Mouse (Mus musculus): ENCODE results near the gene Nubp2.

The Nubp2 gene

DNA sequence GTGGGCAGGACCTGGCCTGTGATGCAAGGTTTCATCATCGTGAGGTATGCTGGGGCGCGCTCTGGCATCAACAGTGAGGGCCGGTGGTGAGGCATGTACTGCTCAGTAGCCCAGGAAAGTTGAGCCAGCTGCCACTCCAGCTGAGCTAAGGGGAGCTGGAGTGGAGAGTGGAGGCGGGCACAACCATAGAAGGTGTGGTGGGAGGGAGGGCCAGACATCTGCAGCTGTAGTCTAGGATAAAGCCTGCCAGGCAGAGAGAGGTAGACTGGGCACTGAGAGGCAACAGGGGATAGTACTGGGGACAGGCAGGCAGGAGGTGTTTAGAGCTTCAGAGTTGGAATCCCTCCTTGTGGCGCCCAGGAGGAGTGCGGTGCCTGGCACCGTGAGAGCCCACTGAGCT is 26.1 kb downstream of the Nubp2 start:
- DNase-seq = no peak

GRCm38 (mm10) chr17:24858967-24859366 is 27.2 kb downstream of the Nubp2 start:
- peak in 1 of 2 experiments; percentile 26 for DNase-seq

DNA sequence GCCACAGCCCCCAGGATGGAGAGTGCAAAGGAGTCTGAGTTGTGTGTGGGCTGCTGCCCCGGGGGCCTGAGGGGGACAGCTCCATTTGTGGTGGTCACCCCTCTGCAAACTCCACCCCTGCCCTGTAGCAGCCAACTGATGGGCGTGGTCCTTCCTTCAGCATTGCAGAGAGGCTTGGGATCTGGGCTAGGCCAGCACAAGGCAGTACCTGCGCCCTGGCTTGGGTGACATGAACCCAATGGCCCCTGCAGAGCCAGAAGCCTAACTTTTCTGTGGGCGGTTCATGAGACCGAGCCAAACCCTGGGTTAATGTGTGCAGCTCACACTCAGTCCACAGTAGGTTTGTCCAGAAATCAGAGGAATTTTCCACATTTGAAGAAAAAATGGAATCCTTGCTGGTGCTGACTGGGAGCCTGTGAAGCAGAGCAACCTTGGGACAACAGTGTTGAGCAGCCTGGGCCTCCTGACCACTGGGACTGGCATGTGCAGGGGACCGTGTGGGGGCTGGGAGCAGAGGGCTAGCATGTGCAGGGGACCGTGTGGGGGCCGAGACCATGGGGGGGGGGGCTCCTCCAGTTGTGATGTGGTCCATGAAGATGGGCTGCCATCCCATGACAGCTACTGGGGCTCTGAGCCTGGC is 28.2 kb downstream of the Nubp2 start:
- peak; percentile 88 to 93 for DNase-seq

- peak in 1 of 2 experiments; percentile 10 for DNase-seq
These were observed 29.6 kb downstream of the Nubp2 start for GRCm38 (mm10) chr17:24856589-24856988.

DNA sequence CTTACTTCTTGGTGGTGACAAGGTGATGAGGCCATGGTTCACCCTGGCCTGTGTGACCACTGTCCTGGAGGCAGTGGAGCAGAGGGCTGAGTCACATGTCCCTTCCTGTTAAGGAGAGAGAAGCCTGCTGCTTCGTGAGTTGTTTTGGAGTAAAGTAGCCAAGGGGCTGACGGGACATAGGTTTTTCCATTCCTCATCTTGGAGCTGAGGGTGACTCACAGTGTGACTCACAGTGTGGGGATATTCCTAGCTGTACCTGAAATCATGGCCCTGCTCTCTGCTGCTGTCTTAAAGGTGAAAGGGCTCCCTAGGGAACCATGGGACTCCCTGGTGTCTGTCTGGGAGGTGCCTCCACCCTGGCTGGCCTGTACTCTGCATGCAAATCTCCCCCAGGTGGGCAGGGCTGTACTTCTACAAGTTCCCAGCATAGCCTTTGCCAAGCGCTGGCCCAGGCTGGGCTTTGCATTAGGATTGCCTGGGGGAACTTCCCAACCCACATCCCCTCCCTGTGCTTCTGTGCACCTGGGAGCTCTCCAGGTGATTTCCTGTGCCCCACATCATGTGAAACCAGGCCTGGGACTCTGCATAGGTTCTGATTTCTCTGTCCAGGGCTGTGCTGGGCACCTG is 30.2 kb downstream of the Nubp2 start:
- peak; percentile 45 to 60 for DNase-seq

DNA sequence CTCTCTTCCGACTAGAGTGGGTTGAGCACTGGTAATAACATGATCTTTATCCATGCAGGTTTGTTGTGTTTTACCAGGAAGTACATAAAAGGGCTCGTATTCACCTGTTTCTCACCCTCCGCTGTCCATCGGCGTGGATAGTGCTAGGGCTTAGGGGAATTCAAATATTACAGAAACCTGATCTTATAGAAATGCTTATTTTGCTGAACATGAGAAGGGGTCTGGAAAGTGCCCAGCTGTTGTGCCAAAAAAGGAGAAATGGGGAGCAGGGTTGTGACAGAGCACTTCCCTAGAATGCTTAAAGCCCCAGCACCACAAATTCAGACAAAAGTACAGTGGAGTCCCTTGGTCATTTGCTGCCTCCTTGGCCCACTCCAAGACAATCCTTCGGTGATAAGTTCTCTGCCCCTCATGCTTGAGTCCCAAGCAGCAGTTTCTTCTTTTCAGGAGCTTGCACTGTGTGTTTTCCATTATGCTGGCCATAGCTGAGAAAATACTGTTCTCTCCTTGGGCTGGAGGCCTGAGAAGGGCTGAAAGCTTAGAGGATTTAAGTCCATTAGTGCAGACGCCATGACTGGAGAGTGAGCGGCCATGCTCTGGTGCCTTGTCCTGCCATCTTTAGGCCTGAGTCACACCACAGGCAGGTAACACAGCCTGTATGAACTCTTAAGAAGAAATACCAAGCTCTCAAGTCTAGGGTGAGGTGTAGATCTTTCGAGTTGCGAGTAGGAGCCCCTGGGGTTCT is 34.6 kb downstream of the Nubp2 start:
- no peak for DNase-seq

DNA sequence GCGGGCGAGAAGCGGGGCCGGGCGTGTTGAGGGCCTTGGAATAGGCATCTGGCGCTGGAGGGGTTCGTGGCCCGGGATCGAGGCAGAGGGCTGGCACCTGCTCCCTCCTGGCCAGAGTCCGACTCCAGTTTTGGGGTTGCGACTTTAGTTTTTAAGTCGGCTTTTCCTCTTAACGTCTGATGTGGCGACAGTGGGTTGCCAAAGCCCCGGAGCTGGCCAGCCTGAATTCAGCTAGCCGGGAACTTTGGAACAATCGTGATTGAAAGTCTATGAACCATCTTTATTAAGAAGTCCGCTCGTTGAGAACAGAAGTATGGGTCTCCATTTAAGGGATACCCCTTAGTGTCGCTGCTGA is 35.4 kb downstream of the Nubp2 start:
- no peak for DNase-seq

DNA sequence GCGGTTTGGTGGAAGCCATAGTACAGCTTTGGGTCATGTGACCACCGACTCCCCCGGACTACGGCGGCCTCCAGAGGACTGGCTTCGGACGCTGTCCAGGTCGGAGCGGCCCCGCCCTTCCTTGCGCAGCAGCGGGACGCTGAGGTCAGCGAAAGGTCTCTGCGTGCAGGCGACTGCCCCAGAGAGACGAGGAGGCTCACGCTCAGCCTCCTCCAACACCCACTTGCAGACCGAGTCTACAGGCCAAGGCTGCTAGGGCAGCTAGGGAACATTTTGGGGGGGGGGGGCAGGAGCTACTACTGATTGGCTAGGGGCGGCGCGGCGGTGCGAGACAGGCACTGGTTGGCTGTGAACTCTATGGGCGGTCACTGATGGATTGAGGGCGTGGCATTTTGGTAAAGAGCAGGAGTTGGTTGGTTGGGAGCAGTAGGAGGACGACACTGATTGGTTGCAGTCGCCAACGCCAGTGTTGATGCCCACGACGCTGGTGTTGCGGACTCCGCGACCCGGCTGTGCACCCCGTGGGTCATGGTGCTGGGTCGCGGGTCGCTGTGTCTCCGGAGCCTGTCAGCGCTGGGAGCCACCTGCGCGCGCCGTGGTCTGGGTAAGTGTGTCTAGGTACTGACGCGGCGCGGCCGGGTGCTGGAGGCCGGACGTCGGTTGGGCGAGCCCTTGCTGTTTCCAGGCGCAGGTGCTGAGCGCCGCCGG is 35.9 kb downstream of the Nubp2 start, which contains the start of gene Fahd1:
Gene Fahd1, minus strand, starts transcription at position 300 of the 708 bp plus-strand sequence.
- peak; percentile 97 to 99 for DNase-seq

- no peak for DNase-seq
These were observed 36.5 kb downstream of the Nubp2 start for GRCm38 (mm10) chr17:24849733-24850064.

GRCm38 (mm10) chr17:24848600-24849031 is 37.5 kb downstream of the Nubp2 start:
- peak; percentile 52 to 80 for DNase-seq

DNA sequence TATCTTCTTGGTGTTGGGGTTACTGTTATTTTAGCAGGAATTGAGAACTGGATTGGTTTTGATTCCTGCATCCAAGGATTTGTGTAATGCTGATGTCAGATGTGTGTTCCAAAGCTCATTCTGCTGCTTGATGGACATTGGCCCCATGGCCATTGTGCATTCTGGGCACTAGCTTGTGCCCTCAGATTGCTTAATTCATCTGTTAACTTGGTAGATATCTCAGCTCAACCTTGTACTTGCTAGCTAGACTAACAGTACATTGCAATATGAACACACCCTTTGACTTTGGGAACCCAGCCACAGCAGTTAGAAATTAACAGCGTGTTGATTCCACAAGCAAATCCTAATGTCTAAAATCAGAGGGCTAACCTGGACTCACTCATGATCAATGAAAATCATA is 38.8 kb downstream of the Nubp2 start:
- peak; percentile 74 to 85 for DNase-seq

GRCm38 (mm10) chr17:24844525-24844924 is 41.6 kb downstream of the Nubp2 start:
- DNase-seq = no peak

DNA sequence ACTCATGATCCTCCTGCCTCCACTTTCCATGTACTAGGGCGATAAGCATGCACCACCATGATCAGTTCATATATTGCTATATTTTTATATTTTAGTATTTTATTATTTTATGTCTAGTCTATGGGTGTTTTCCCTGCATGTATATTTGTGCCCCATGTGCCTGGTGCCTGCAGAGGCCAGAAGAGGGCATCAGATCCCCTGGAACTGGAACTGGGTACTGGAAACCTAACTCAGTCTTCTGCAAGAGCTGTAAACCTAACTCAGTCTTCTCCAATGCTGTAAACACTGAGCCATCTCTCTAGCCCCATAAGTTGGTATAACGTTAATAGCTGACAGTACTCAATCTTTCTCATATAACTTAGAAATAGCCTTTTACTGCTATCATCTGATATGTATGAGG is 43.5 kb downstream of the Nubp2 start:
- peak; percentile 53 to 62 for DNase-seq

- peak; percentile 71 to 81 for DNase-seq
These were observed 45.0 kb downstream of the Nubp2 start for GRCm38 (mm10) chr17:24841133-24841532.

DNA sequence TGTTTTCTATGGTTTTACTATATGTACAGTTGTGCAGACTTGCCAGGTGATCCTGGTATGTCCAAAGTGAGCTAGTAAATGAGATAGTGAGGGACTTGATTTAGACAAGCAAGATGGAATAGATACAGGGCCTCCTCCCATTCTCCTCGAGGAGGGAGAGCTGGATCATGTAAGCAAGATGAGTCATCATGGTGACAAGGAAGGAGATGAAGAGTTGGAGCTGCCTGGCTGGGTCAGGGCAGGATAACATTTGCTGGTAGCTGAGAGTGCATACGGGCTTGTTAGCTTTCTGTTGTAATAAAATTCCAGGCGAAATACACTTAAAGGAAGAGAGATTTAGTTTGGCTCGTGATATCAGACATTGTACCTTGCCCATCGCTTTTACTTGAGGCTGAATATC is 45.8 kb downstream of the Nubp2 start:
- no peak for DNase-seq

- DNase-seq = no peak
These were observed 46.3 kb downstream of the Nubp2 start, which contains the start of gene Hagh for GRCm38 (mm10) chr17:24839842-24840241. Gene Hagh, plus strand, starts transcription at chr17:24840143.

All from kidney, postnatal 36 days (tissue).